Mouse (Mus musculus): Measurements from ENCODE around the gene Fam107b.

GRCm38 (mm10) chr2:3773089-3773488 is 202.8 kb downstream of the Fam107b start:
- TF ChIP-seq CTCF (IDR thresholded peaks at IDR 0.05; ENCODE audit: insufficient read depth, low read length): no peak
- no peak for TF ChIP-seq POLR2A (IDR thresholded peaks at IDR 0.05; ENCODE audit: borderline replicate concordance, extremely low read depth, low read depth, low read length)

All from lung, adult 2 months (tissue).